Mouse (Mus musculus): Measurements from ENCODE around the gene Gorasp2. TPM values are rescaled to one million over a fixed set of nuclear protein-coding genes. Genes with fewer than 3 reads are reported as not detected.

The Gorasp2 gene
- polyA plus RNA-seq, 1 experiment from 2014 or later, result 52.0 TPM

GRCm38 (mm10) chr2:70672476-70672875 is 11.1 kb downstream of the Gorasp2 start:
- no peaks in the 10 kb centered on the region for H3K36me3 ChIP-seq (ENCODE audit: control insufficient read depth, insufficient read depth)
- no peak overlapping the region for H3K4me2 ChIP-seq (ENCODE audit: low read depth, low read length)
- H3K4me1 ChIP-seq (ENCODE audit: control insufficient read depth, low read depth, low read length), result no peaks in the 10 kb centered on the region; the same call in 1 of the 2 replicates
- no peak overlapping the region for H3K27ac ChIP-seq (ENCODE audit: low read length)
- H3K27me3 ChIP-seq (ENCODE audit: control insufficient read depth, insufficient read depth, low read depth, low read length), result no peaks in the 10 kb centered on the region
- no peaks in the 10 kb centered on the region for H3K9me3 ChIP-seq (replicated peaks; ENCODE audit: control insufficient read depth, low read length)
- 60% methylated on average over 2 of the region's 2 CpGs for WGBS (ENCODE audit: insufficient replicate concordance)
- ATAC-seq (ENCODE audit: low read depth), result no peak
- H3K4me3 ChIP-seq (ENCODE audit: low read depth, low read length), result no peak overlapping the region
- H3K9ac ChIP-seq (ENCODE audit: low read depth, low read length), result no peak overlapping the region

GRCm38 (mm10) chr2:70673445-70674126 is 12.2 kb downstream of the Gorasp2 start:
- H3K4me2 ChIP-seq (ENCODE audit: low read depth, low read length), result no peak overlapping the region
- WGBS (ENCODE audit: insufficient replicate concordance), result 66% methylated on average over 7 of the region's 7 CpGs
- H3K4me3 ChIP-seq (ENCODE audit: low read depth, low read length), result no peak overlapping the region
- no peaks in the 10 kb centered on the region for H3K9me3 ChIP-seq (replicated peaks; ENCODE audit: control insufficient read depth, low read length)
- no peaks in the 10 kb centered on the region; the same call in 1 of the 2 replicates for H3K4me1 ChIP-seq (ENCODE audit: control insufficient read depth, low read depth, low read length)
- no peak for ATAC-seq (ENCODE audit: low read depth)
- H3K27ac ChIP-seq (ENCODE audit: low read length), result no peak overlapping the region
- no peaks in the 10 kb centered on the region for H3K27me3 ChIP-seq (ENCODE audit: control insufficient read depth, insufficient read depth, low read depth, low read length)
- peaks cover 4% of the 10 kb centered on the region; the same call in 1 of the 2 replicates for H3K36me3 ChIP-seq (ENCODE audit: control insufficient read depth, insufficient read depth)
- H3K9ac ChIP-seq (ENCODE audit: low read depth, low read length), result no peak overlapping the region

- Histone ChIP-seq H3K4me1 (ENCODE audit: control insufficient read depth, low read depth, low read length) (no peaks in the 10 kb centered on the region), H3K4me3 (ENCODE audit: low read depth, low read length) (no peak overlapping the region), H3K9ac (ENCODE audit: low read depth, low read length) (no peak overlapping the region), H3K27ac (ENCODE audit: low read length) (no peak overlapping the region), H3K9me3 (replicated peaks; ENCODE audit: control insufficient read depth, low read length) (no peaks in the 10 kb centered on the region), H3K4me2 (ENCODE audit: low read depth, low read length) (no peak overlapping the region), H3K36me3 (ENCODE audit: control insufficient read depth, insufficient read depth) (peaks cover 26% of the 10 kb centered on the region), H3K27me3 (ENCODE audit: control insufficient read depth, insufficient read depth, low read depth, low read length) (no peaks in the 10 kb centered on the region)
- WGBS (ENCODE audit: insufficient replicate concordance), result 66% methylated on average over 2 of the region's 2 CpGs
- no peak for ATAC-seq (ENCODE audit: low read depth)
Measured at GRCm38 (mm10) chr2:70682324-70682723, 20.9 kb downstream of the Gorasp2 start.

GRCm38 (mm10) chr2:70688454-70689078 is 27.2 kb downstream of the Gorasp2 start:
- no peak overlapping the region for H3K9ac ChIP-seq (ENCODE audit: low read depth, low read length)
- peaks cover 26% of the 10 kb centered on the region for H3K36me3 ChIP-seq (ENCODE audit: control insufficient read depth, insufficient read depth)
- WGBS (ENCODE audit: insufficient replicate concordance), result 88% methylated on average over 21 of the region's 21 CpGs
- H3K27ac ChIP-seq (ENCODE audit: low read length), result no peak overlapping the region
- H3K4me2 ChIP-seq (ENCODE audit: low read depth, low read length), result no peak overlapping the region
- no peaks in the 10 kb centered on the region for H3K27me3 ChIP-seq (ENCODE audit: control insufficient read depth, insufficient read depth, low read depth, low read length)
- no peaks in the 10 kb centered on the region for H3K9me3 ChIP-seq (replicated peaks; ENCODE audit: control insufficient read depth, low read length)
- H3K4me3 ChIP-seq (ENCODE audit: low read depth, low read length), result no peak overlapping the region
- H3K4me1 ChIP-seq (ENCODE audit: control insufficient read depth, low read depth, low read length), result no peaks in the 10 kb centered on the region
- ATAC-seq (ENCODE audit: low read depth), result no peak

GRCm38 (mm10) chr2:70690195-70690594 is 28.8 kb downstream of the Gorasp2 start:
- no peaks in the 10 kb centered on the region for H3K27me3 ChIP-seq (ENCODE audit: control insufficient read depth, insufficient read depth, low read depth, low read length)
- no peaks in the 10 kb centered on the region for H3K4me1 ChIP-seq (ENCODE audit: control insufficient read depth, low read depth, low read length)
- 74% methylated on average over 11 of the region's 11 CpGs for WGBS (ENCODE audit: insufficient replicate concordance)
- no peak overlapping the region for H3K27ac ChIP-seq (ENCODE audit: low read length)
- H3K36me3 ChIP-seq (ENCODE audit: control insufficient read depth, insufficient read depth), result peaks cover 25% of the 10 kb centered on the region
- H3K9ac ChIP-seq (ENCODE audit: low read depth, low read length), result no peak overlapping the region
- no peak overlapping the region for H3K4me3 ChIP-seq (ENCODE audit: low read depth, low read length)
- no peak for ATAC-seq (ENCODE audit: low read depth)
- no peaks in the 10 kb centered on the region for H3K9me3 ChIP-seq (replicated peaks; ENCODE audit: control insufficient read depth, low read length)
- H3K4me2 ChIP-seq (ENCODE audit: low read depth, low read length), result no peak overlapping the region

GRCm38 (mm10) chr2:70695712-70696111 is 34.3 kb downstream of the Gorasp2 start:
- no peak overlapping the region for H3K4me3 ChIP-seq (ENCODE audit: low read depth, low read length)
- peaks cover 10% of the 10 kb centered on the region for H3K36me3 ChIP-seq (ENCODE audit: control insufficient read depth, insufficient read depth)
- ATAC-seq (ENCODE audit: low read depth), result no peak
- no peak overlapping the region for H3K4me2 ChIP-seq (ENCODE audit: low read depth, low read length)
- no peaks in the 10 kb centered on the region for H3K4me1 ChIP-seq (ENCODE audit: control insufficient read depth, low read depth, low read length)
- 68% methylated on average over 10 of the region's 10 CpGs for WGBS (ENCODE audit: insufficient replicate concordance)
- H3K9me3 ChIP-seq (replicated peaks; ENCODE audit: control insufficient read depth, low read length), result no peaks in the 10 kb centered on the region
- no peak overlapping the region for H3K27ac ChIP-seq (ENCODE audit: low read length)
- no peaks in the 10 kb centered on the region for H3K27me3 ChIP-seq (ENCODE audit: control insufficient read depth, insufficient read depth, low read depth, low read length)
- H3K9ac ChIP-seq (ENCODE audit: low read depth, low read length), result no peak overlapping the region

GRCm38 (mm10) chr2:70700851-70701250 is 39.5 kb downstream of the Gorasp2 start:
- no peak overlapping the region for H3K4me3 ChIP-seq (ENCODE audit: low read depth, low read length)
- H3K4me2 ChIP-seq (ENCODE audit: low read depth, low read length), result no peak overlapping the region
- H3K36me3 ChIP-seq (ENCODE audit: control insufficient read depth, insufficient read depth), result no peaks in the 10 kb centered on the region
- ATAC-seq (ENCODE audit: low read depth), result no peak
- H3K27ac ChIP-seq (ENCODE audit: low read length), result no peak overlapping the region
- H3K9ac ChIP-seq (ENCODE audit: low read depth, low read length), result no peak overlapping the region
- H3K9me3 ChIP-seq (replicated peaks; ENCODE audit: control insufficient read depth, low read length), result no peaks in the 10 kb centered on the region
- peaks cover 5% of the 10 kb centered on the region for H3K4me1 ChIP-seq (ENCODE audit: control insufficient read depth, low read depth, low read length)
- H3K27me3 ChIP-seq (ENCODE audit: control insufficient read depth, insufficient read depth, low read depth, low read length), result no peaks in the 10 kb centered on the region
- WGBS (ENCODE audit: insufficient replicate concordance), result 76% methylated on average over 3 of the region's 3 CpGs

- H3K4me1 ChIP-seq (ENCODE audit: control insufficient read depth, low read depth, low read length), result peaks cover 5% of the 10 kb centered on the region
- WGBS (ENCODE audit: insufficient replicate concordance), result 14% methylated on average over 9 of the region's 9 CpGs
- no peaks in the 10 kb centered on the region for H3K9me3 ChIP-seq (replicated peaks; ENCODE audit: control insufficient read depth, low read length)
- H3K4me2 ChIP-seq (ENCODE audit: low read depth, low read length), result no peak overlapping the region
- no peaks in the 10 kb centered on the region for H3K27me3 ChIP-seq (ENCODE audit: control insufficient read depth, insufficient read depth, low read depth, low read length)
- H3K4me3 ChIP-seq (ENCODE audit: low read depth, low read length), result no peak overlapping the region
- no peak for ATAC-seq (ENCODE audit: low read depth)
- no peak overlapping the region for H3K9ac ChIP-seq (ENCODE audit: low read depth, low read length)
- no peaks in the 10 kb centered on the region for H3K36me3 ChIP-seq (ENCODE audit: control insufficient read depth, insufficient read depth)
- H3K27ac ChIP-seq (ENCODE audit: low read length), result no peak overlapping the region
Measured at GRCm38 (mm10) chr2:70701571-70701970, 40.2 kb downstream of the Gorasp2 start.

- H3K27me3 ChIP-seq (ENCODE audit: control insufficient read depth, insufficient read depth, low read depth, low read length), result no peaks in the 10 kb centered on the region
- H3K27ac ChIP-seq (ENCODE audit: low read length), result no peak overlapping the region
- no peak overlapping the region for H3K4me2 ChIP-seq (ENCODE audit: low read depth, low read length)
- H3K9ac ChIP-seq (ENCODE audit: low read depth, low read length), result no peak overlapping the region
- H3K36me3 ChIP-seq (ENCODE audit: control insufficient read depth, insufficient read depth), result no peaks in the 10 kb centered on the region
- no peaks in the 10 kb centered on the region for H3K9me3 ChIP-seq (replicated peaks; ENCODE audit: control insufficient read depth, low read length)
- ATAC-seq (ENCODE audit: low read depth), result no peak
- H3K4me3 ChIP-seq (ENCODE audit: low read depth, low read length), result no peak overlapping the region
- WGBS (ENCODE audit: insufficient replicate concordance), result 21% methylated on average over 5 of the region's 5 CpGs
- peaks cover 5% of the 10 kb centered on the region for H3K4me1 ChIP-seq (ENCODE audit: control insufficient read depth, low read depth, low read length)
Measured at GRCm38 (mm10) chr2:70702403-70702802, 41.0 kb downstream of the Gorasp2 start.

Data from liver, embryonic 16.5 days (tissue).